Mouse (Mus musculus): ENCODE measurements around the gene Evc. TPM values are rescaled to one million over a fixed set of nuclear protein-coding genes. Genes with fewer than 3 reads are reported as not detected.

The Evc gene
- total and polyA plus RNA-seq, 2 experiments = 4.2 to 5.9 TPM

DNA sequence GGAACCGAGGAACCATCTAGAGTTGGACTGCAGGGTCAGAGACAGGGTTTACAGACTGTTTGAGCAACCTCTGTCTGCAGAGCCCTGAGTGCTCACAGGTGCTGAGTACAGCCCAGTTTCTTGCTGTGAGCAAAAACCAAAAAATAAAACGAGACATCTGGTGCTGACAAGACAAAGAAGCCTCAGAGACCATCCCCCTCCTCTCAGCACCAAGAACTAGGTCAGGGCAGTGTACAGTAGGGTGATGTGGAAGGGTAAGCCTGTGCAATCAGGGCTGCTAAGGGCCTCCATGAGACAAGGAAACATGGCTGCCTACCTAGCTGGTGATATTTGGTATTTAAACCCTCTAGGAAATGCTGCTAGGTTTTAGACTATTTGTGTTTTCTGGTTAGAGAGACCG lies 85.1 kb downstream of the Evc start:
- H3K79me2 ChIP-seq (ENCODE audit: control insufficient read depth, insufficient read depth, low read length) = no peaks in the 10 kb centered on the region

GRCm38 (mm10) chr5:37248870-37249269 lies 87.8 kb downstream of the Evc start:
- Histone ChIP-seq H3K9ac (ENCODE audit: low read depth, low read length) (no peak overlapping the region), H3K79me2 (ENCODE audit: control insufficient read depth, insufficient read depth, low read length) (no peaks in the 10 kb centered on the region), H3K4me1 (ENCODE audit: control insufficient read depth, insufficient read depth, low read length) (no peaks in the 10 kb centered on the region), H3K4me3 (ENCODE audit: insufficient read depth, low read depth, low read length) (no peak overlapping the region), H3K36me3 (ENCODE audit: control insufficient read depth, insufficient read depth, low read length) (no peaks in the 10 kb centered on the region), H3K27ac (replicated peaks; ENCODE audit: insufficient read depth, low read depth, low read length) (no peak overlapping the region), H3K27me3 (ENCODE audit: control insufficient read depth, insufficient read depth, low read length) (peaks cover 16% of the 10 kb centered on the region)
- WGBS = 69% methylated on average over 3 of the region's 3 CpGs
- DNase-seq (ENCODE audit: extremely low read depth, low read depth, low spot score) = no peak
- no peak for TF ChIP-seq CTCF (IDR thresholded peaks at IDR 0.05; ENCODE audit: low read depth, low read length)
- no peak for TF ChIP-seq POLR2A (IDR thresholded peaks at IDR 0.05; ENCODE audit: extremely low read depth, insufficient read depth, low read length)

More for the DNA sequence above, 85.1 kb downstream of the Evc start:
- H3K9ac ChIP-seq (ENCODE audit: low read depth, low read length) = no peak overlapping the region
- no peaks in the 10 kb centered on the region for H3K36me3 ChIP-seq (ENCODE audit: control insufficient read depth, insufficient read depth, low read length)
- H3K27ac ChIP-seq (replicated peaks; ENCODE audit: insufficient read depth, low read depth, low read length) = no peak overlapping the region
- no peaks in the 10 kb centered on the region for H3K4me1 ChIP-seq (ENCODE audit: control insufficient read depth, insufficient read depth, low read length)
- DNase-seq (ENCODE audit: extremely low read depth, low read depth, low spot score) = no peak
- WGBS = 55% methylated on average over 3 of the region's 3 CpGs
- no peak for TF ChIP-seq CTCF (IDR thresholded peaks at IDR 0.05; ENCODE audit: low read depth, low read length)
- no peak for TF ChIP-seq POLR2A (IDR thresholded peaks at IDR 0.05; ENCODE audit: extremely low read depth, insufficient read depth, low read length)
- H3K27me3 ChIP-seq (ENCODE audit: control insufficient read depth, insufficient read depth, low read length) = no peaks in the 10 kb centered on the region
- no peak overlapping the region for H3K4me3 ChIP-seq (ENCODE audit: insufficient read depth, low read depth, low read length)

GRCm38 (mm10) chr5:37247456-37247855 lies 89.2 kb downstream of the Evc start:
- H3K27me3 ChIP-seq (ENCODE audit: control insufficient read depth, insufficient read depth, low read length) = peaks cover 26% of the 10 kb centered on the region
- no peak for TF ChIP-seq POLR2A (IDR thresholded peaks at IDR 0.05; ENCODE audit: extremely low read depth, insufficient read depth, low read length)
- no peak for TF ChIP-seq CTCF (IDR thresholded peaks at IDR 0.05; ENCODE audit: low read depth, low read length)
- no peak overlapping the region for H3K27ac ChIP-seq (replicated peaks; ENCODE audit: insufficient read depth, low read depth, low read length)
- no peak for DNase-seq (ENCODE audit: extremely low read depth, low read depth, low spot score)
- no peak overlapping the region for H3K4me3 ChIP-seq (ENCODE audit: insufficient read depth, low read depth, low read length)
- no peak overlapping the region for H3K9ac ChIP-seq (ENCODE audit: low read depth, low read length)
- H3K4me1 ChIP-seq (ENCODE audit: control insufficient read depth, insufficient read depth, low read length) = no peaks in the 10 kb centered on the region
- H3K79me2 ChIP-seq (ENCODE audit: control insufficient read depth, insufficient read depth, low read length) = no peaks in the 10 kb centered on the region
- 39% methylated on average over 4 of the region's 4 CpGs for WGBS
- H3K36me3 ChIP-seq (ENCODE audit: control insufficient read depth, insufficient read depth, low read length) = no peaks in the 10 kb centered on the region

- no peak for DNase-seq (ENCODE audit: extremely low read depth, low read depth, low spot score)
- Histone ChIP-seq H3K9ac (ENCODE audit: low read depth, low read length) (no peak overlapping the region), H3K4me1 (ENCODE audit: control insufficient read depth, insufficient read depth, low read length) (no peaks in the 10 kb centered on the region), H3K27me3 (ENCODE audit: control insufficient read depth, insufficient read depth, low read length) (peaks cover 35% of the 10 kb centered on the region), H3K79me2 (ENCODE audit: control insufficient read depth, insufficient read depth, low read length) (no peaks in the 10 kb centered on the region), H3K27ac (replicated peaks; ENCODE audit: insufficient read depth, low read depth, low read length) (no peak overlapping the region), H3K36me3 (ENCODE audit: control insufficient read depth, insufficient read depth, low read length) (no peaks in the 10 kb centered on the region), H3K4me3 (ENCODE audit: insufficient read depth, low read depth, low read length) (peak overlapping the region; percentile 29; the same call in 1 of the 2 replicates)
- no peak for TF ChIP-seq CTCF (IDR thresholded peaks at IDR 0.05; ENCODE audit: low read depth, low read length)
- TF ChIP-seq POLR2A (IDR thresholded peaks at IDR 0.05; ENCODE audit: extremely low read depth, insufficient read depth, low read length) = no peak
- WGBS = 3% methylated on average over 34 of the region's 37 CpGs
Observed at GRCm38 (mm10) chr5:37246138-37246910, 90.4 kb downstream of the Evc start.

- DNase-seq (ENCODE audit: extremely low read depth, low read depth, low spot score) = no peak
- Histone ChIP-seq H3K4me1 (ENCODE audit: control insufficient read depth, insufficient read depth, low read length) (no peaks in the 10 kb centered on the region), H3K9ac (ENCODE audit: low read depth, low read length) (no peak overlapping the region), H3K36me3 (ENCODE audit: control insufficient read depth, insufficient read depth, low read length) (no peaks in the 10 kb centered on the region), H3K4me3 (ENCODE audit: insufficient read depth, low read depth, low read length) (peak overlapping the region; percentile 29; the same call in 1 of the 2 replicates), H3K27ac (replicated peaks; ENCODE audit: insufficient read depth, low read depth, low read length) (no peak overlapping the region), H3K27me3 (ENCODE audit: control insufficient read depth, insufficient read depth, low read length) (peaks cover 35% of the 10 kb centered on the region), H3K79me2 (ENCODE audit: control insufficient read depth, insufficient read depth, low read length) (no peaks in the 10 kb centered on the region)
- TF ChIP-seq CTCF (IDR thresholded peaks at IDR 0.05; ENCODE audit: low read depth, low read length) (no peak), POLR2A (IDR thresholded peaks at IDR 0.05; ENCODE audit: extremely low read depth, insufficient read depth, low read length) (no peak)
- WGBS = 1% methylated on average over 42 of the region's 42 CpGs
Observed at GRCm38 (mm10) chr5:37245651-37246050, 91.0 kb downstream of the Evc start.

DNA sequence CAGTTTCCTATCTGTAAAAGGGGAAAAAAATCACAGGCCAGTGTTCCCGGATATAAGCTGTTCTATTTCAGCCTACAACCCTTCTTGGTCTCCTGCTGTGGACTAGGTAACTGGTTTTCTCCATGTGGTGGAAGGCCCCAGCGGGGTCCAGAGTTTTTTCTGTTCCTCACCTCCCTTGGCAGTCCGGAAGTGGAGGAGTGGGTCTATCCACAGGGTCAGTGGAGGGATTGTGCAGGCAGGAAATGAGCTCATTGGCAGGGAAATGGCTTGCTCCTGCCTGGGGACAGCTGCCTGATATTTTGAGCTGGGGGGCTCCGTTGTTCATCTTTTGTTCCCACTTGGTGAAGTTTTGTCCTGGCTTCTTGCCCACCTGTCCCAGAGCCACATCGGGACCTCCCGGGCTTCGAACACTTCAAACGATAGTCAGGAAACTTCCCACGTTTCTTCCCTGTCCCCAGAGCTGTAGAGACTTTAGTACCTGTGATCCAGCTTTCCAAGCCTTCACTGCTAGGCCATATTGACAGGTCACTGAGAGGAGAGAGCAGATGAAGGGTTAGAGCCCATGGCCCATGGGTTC lies 91.9 kb downstream of the Evc start:
- Histone ChIP-seq H3K27me3 (ENCODE audit: control insufficient read depth, insufficient read depth, low read length) (peaks cover 38% of the 10 kb centered on the region), H3K27ac (replicated peaks; ENCODE audit: insufficient read depth, low read depth, low read length) (no peak overlapping the region), H3K9ac (ENCODE audit: low read depth, low read length) (no peak overlapping the region), H3K4me1 (ENCODE audit: control insufficient read depth, insufficient read depth, low read length) (no peaks in the 10 kb centered on the region), H3K79me2 (ENCODE audit: control insufficient read depth, insufficient read depth, low read length) (no peaks in the 10 kb centered on the region), H3K4me3 (ENCODE audit: insufficient read depth, low read depth, low read length) (no peak overlapping the region), H3K36me3 (ENCODE audit: control insufficient read depth, insufficient read depth, low read length) (no peaks in the 10 kb centered on the region)
- 42% methylated on average over 9 of the region's 9 CpGs for WGBS
- no peak for DNase-seq (ENCODE audit: extremely low read depth, low read depth, low spot score)
- TF ChIP-seq CTCF (IDR thresholded peaks at IDR 0.05; ENCODE audit: low read depth, low read length) (no peak), POLR2A (IDR thresholded peaks at IDR 0.05; ENCODE audit: extremely low read depth, insufficient read depth, low read length) (no peak)

Data from liver, adult 2 months (tissue).